Mouse (Mus musculus) cortical plate, adult 2 months (tissue): Measurements from ENCODE around the gene Copz1. TPM values are rescaled to one million over a fixed set of nuclear protein-coding genes. Genes with fewer than 3 reads are reported as not detected.
A peak's percentile ranks its signal among the peaks of the same experiment; 100 is the strongest.

ENCODE experiments used
- H3K27ac ChIP-seq: fragments of 200-500 bp; 2 replicates; pipeline ENCODE4 v1.5.1; 2012; ENCODE audit warnings: low read length, control low read depth, inconsistent platforms; ENCODE audit not compliant: insufficient read depth
- H3K4me1 ChIP-seq: fragments of 200-500 bp; 2 replicates; pipeline ENCODE4 v1.6.1; 2011; ENCODE audit warnings: low read length; ENCODE audit not compliant: control insufficient read depth, insufficient read depth
- H3K4me3 ChIP-seq: fragments of 200-500 bp; 2 replicates; pipeline ENCODE4 v1.5.1; 2011; ENCODE audit warnings: mild to moderate bottlenecking, low read length, control low read depth; ENCODE audit not compliant: insufficient read depth
- CTCF ChIP-seq: fragments of 200-500 bp; IDR thresholded peaks from 2 replicates; pipeline ENCODE4 v1.5.1; 2011; ENCODE audit warnings: mild to moderate bottlenecking, control low read depth, low read length; ENCODE audit not compliant: insufficient read depth; ENCODE audit errors: extremely low read depth
- POLR2A ChIP-seq: fragments of 200-500 bp; IDR thresholded peaks from 2 replicates; pipeline ENCODE4 v1.6.1; 2011; ENCODE audit warnings: mild to moderate bottlenecking, low read length, control low read depth; ENCODE audit not compliant: insufficient read depth; ENCODE audit errors: extremely low read depth
- polyA plus RNA-seq: library from polyadenylated mRNA; depleted of rRNA; stranded (reverse); fragments of >200 nt; gene quantifications from 2 replicates; pipeline ENCODE4 v1.2.3, GENCODE M21; 2012

Copz1 gene
- polyA plus RNA-seq, 1 experiment = 148 TPM

GRCm38 (mm10) chr15:103250195-103250740 lies 22.2 kb upstream of the Copz1 start:
- no peak overlapping the region for H3K4me3 ChIP-seq
- no peaks in the 10 kb centered on the region for H3K4me1 ChIP-seq
- no peak for TF ChIP-seq POLR2A
- TF ChIP-seq CTCF = peak; percentile 66
- no peak overlapping the region for H3K27ac ChIP-seq

GRCm38 (mm10) chr15:103251595-103251994 lies 20.9 kb upstream of the Copz1 start:
- H3K4me3 ChIP-seq = no peak overlapping the region
- H3K27ac ChIP-seq = no peak overlapping the region
- TF ChIP-seq CTCF (no peak), POLR2A (no peak)
- H3K4me1 ChIP-seq = no peaks in the 10 kb centered on the region

GRCm38 (mm10) chr15:103252660-103253059 lies 19.9 kb upstream of the Copz1 start:
- no peak for TF ChIP-seq POLR2A
- no peak for TF ChIP-seq CTCF
- H3K4me1 ChIP-seq = no peaks in the 10 kb centered on the region

GRCm38 (mm10) chr15:103253352-103253751 lies 19.2 kb upstream of the Copz1 start:
- H3K4me3 ChIP-seq = no peak overlapping the region
- H3K4me1 ChIP-seq = no peaks in the 10 kb centered on the region
- TF ChIP-seq POLR2A (no peak), CTCF (no peak)
- no peak overlapping the region for H3K27ac ChIP-seq

More at GRCm38 (mm10) chr15:103252660-103253059, 19.9 kb upstream of the Copz1 start:
- no peak overlapping the region for H3K27ac ChIP-seq
- H3K4me3 ChIP-seq = no peak overlapping the region

- Histone ChIP-seq H3K27ac (no peak overlapping the region), H3K4me3 (no peak overlapping the region)
These were observed 17.3 kb upstream of the Copz1 start for GRCm38 (mm10) chr15:103255169-103255568.

GRCm38 (mm10) chr15:103256210-103256986 lies 16.1 kb upstream of the Copz1 start:
- Histone ChIP-seq H3K27ac (no peak overlapping the region), H3K4me1 (no peaks in the 10 kb centered on the region), H3K4me3 (no peak overlapping the region)
- TF ChIP-seq POLR2A = no peak
- TF ChIP-seq CTCF = no peak

More at GRCm38 (mm10) chr15:103255169-103255568, 17.3 kb upstream of the Copz1 start:
- TF ChIP-seq CTCF (no peak), POLR2A (no peak)
- H3K4me1 ChIP-seq = no peaks in the 10 kb centered on the region

GRCm38 (mm10) chr15:103257790-103258728 lies 14.5 kb upstream of the Copz1 start, which contains the start of gene Nfe2:
Gene Nfe2, minus strand, starts transcription at chr15:103258403.
- H3K4me3 ChIP-seq = no peak within 1 kb of the TSS
- TF ChIP-seq CTCF = no peak
- no peak for TF ChIP-seq POLR2A
- no peaks in the 10 kb centered on the region for H3K4me1 ChIP-seq
- 0 out of 2 replicates have a peak within 1 kb of the TSS, but pooled peaks have one; percentile 25 for H3K27ac ChIP-seq

- no peak overlapping the region for H3K4me3 ChIP-seq
- H3K4me1 ChIP-seq = no peaks in the 10 kb centered on the region
- no peak overlapping the region for H3K27ac ChIP-seq
- no peak for TF ChIP-seq CTCF
- TF ChIP-seq POLR2A = no peak
These were observed 13.4 kb upstream of the Copz1 start for GRCm38 (mm10) chr15:103259162-103259561.

- Histone ChIP-seq H3K27ac (no peak overlapping the region), H3K4me1 (no peaks in the 10 kb centered on the region), H3K4me3 (no peak overlapping the region)
- no peak for TF ChIP-seq CTCF
- no peak for TF ChIP-seq POLR2A
These were observed 12.5 kb upstream of the Copz1 start for GRCm38 (mm10) chr15:103259989-103260388.
